Mouse (Mus musculus): Measurements from ENCODE around the gene 1700123L14Rik. TPM values are rescaled to one million over a fixed set of nuclear protein-coding genes. Genes with fewer than 3 reads are reported as not detected.

1700123L14Rik gene
- polyA plus RNA-seq, 1 experiment from 2014 or later: not detected

Other genes starting within 250 kb of the 1700123L14Rik start
- 0.48 and 0.53 TPM in 2 replicates for gene Fam19a1, start 53.1 kb downstream of the 1700123L14Rik start, polyA plus RNA-seq (2016; fragmentation: Nextera tagmentation; extraction: Ambion mirVana)